Mouse (Mus musculus) testis, postnatal 14 days (tissue): ENCODE measurements at regions not wholly inside any gene's neighbourhood (a gene's known extent, or its start where the extent isn't known, plus 50 kb on each side); places are given as distances from the start of the nearest gene placed in this dataset.

Experiments used
- DNase-seq: peaks from one replicate; pipeline ENCODE4 v3.0.0; 2021; ENCODE audit warnings: low spot score

- DNase-seq: no peak
These were observed 65.4 kb downstream of the Vegfa start for GRCm38 (mm10) chr17:45966736-45967135.

- no peak for DNase-seq
These were observed 68.1 kb downstream of the Vegfa start for GRCm38 (mm10) chr17:45964031-45964430.

- no peak for DNase-seq
These were observed 68.8 kb downstream of the Vegfa start for GRCm38 (mm10) chr17:45963332-45963731.

- DNase-seq: no peak
These were observed 70.4 kb downstream of the Vegfa start for GRCm38 (mm10) chr17:45961626-45962319.

- no peak for DNase-seq
These were observed 73.9 kb downstream of the Vegfa start for GRCm38 (mm10) chr17:45958094-45958881.

GRCm38 (mm10) chr17:45955481-45955880 lies 76.7 kb downstream of the Vegfa start:
- no peak for DNase-seq

- no peak for DNase-seq
These were observed 77.3 kb downstream of the Vegfa start for GRCm38 (mm10) chr17:45954824-45955223.

GRCm38 (mm10) chr17:45953523-45953922 lies 78.6 kb downstream of the Vegfa start:
- no peak for DNase-seq

- DNase-seq: no peak
These were observed 81.5 kb downstream of the Vegfa start for GRCm38 (mm10) chr17:45950533-45951164.

GRCm38 (mm10) chr17:45949141-45949540 lies 83.0 kb downstream of the Vegfa start:
- no peak for DNase-seq

- no peak for DNase-seq
These were observed 83.7 kb downstream of the Vegfa start for GRCm38 (mm10) chr17:45948314-45948935.

- no peak for DNase-seq
These were observed 87.2 kb downstream of the Vegfa start for GRCm38 (mm10) chr17:45945005-45945404.

- DNase-seq: no peak
These were observed 88.9 kb downstream of the Vegfa start for GRCm38 (mm10) chr17:45943244-45943643.

- DNase-seq: no peak
These were observed 90.2 kb downstream of the Vegfa start for GRCm38 (mm10) chr17:45941890-45942375.

GRCm38 (mm10) chr17:45940121-45940813 lies 91.9 kb downstream of the Vegfa start:
- DNase-seq: no peak

GRCm38 (mm10) chr17:45938284-45938683 lies 93.9 kb downstream of the Vegfa start:
- no peak for DNase-seq

GRCm38 (mm10) chr17:45936577-45936976 lies 95.6 kb downstream of the Vegfa start:
- DNase-seq: no peak

GRCm38 (mm10) chr17:45935291-45935690 lies 96.9 kb downstream of the Vegfa start:
- no peak for DNase-seq

GRCm38 (mm10) chr17:45934002-45934401 lies 98.2 kb downstream of the Vegfa start:
- DNase-seq: no peak

- DNase-seq: no peak
These were observed 99.1 kb downstream of the Vegfa start for GRCm38 (mm10) chr17:45933034-45933433.

- DNase-seq: no peak
These were observed 99.6 kb downstream of the Vegfa start for GRCm38 (mm10) chr17:45932611-45933010.

GRCm38 (mm10) chr17:45929591-45929990 lies 102.6 kb downstream of the Vegfa start:
- no peak for DNase-seq
